Mouse (Mus musculus) midbrain, embryonic 10.5 days (tissue): ENCODE results near the gene Pcnx3. TPM values are rescaled to one million over a fixed set of nuclear protein-coding genes. Genes with fewer than 3 reads are reported as not detected.
A peak's percentile ranks its signal among the peaks of the same experiment; 100 is the strongest.

Experiments
- DNase-seq: peaks from one replicate; pipeline ENCODE4 v3.0.0-alpha.2; 2017; ENCODE audit warnings: low spot score
- H3K27ac ChIP-seq: fragments of 300-500 bp; sonication (generic); replicated peaks from 2 replicates; pipeline ENCODE4 v1.5.1; 2016; ENCODE audit warnings: mild to moderate bottlenecking
- H3K27me3 ChIP-seq: fragments of 300-500 bp; sonication (generic); 2 replicates; pipeline ENCODE4 v1.6.1; 2016; ENCODE audit warnings: low read depth, mild to moderate bottlenecking; ENCODE audit not compliant: poor library complexity, severe bottlenecking
- H3K36me3 ChIP-seq: fragments of 300-500 bp; sonication (generic); 2 replicates; pipeline ENCODE4 v1.6.1; 2016; ENCODE audit warnings: mild to moderate bottlenecking, moderate library complexity
- H3K4me1 ChIP-seq: fragments of 300-500 bp; sonication (generic); 2 replicates; pipeline ENCODE4 v1.6.1; 2016
- H3K4me3 ChIP-seq: fragments of 300-500 bp; sonication (generic); 2 replicates; pipeline ENCODE4 v1.5.1; 2016; ENCODE audit warnings: mild to moderate bottlenecking, moderate library complexity
- H3K9me3 ChIP-seq: fragments of 300-500 bp; sonication (generic); replicated peaks from 2 replicates; pipeline ENCODE4 v1.6.1; 2016; ENCODE audit warnings: mild to moderate bottlenecking
- WGBS: fragments of 180-500 bp; shearing (Covaris S2); methylation state at CpG from one replicate; pipeline ENCODE4 v1.1.7; 2016; 5-methylcytosine and 5-hydroxymethylcytosine counted together
- polyA plus RNA-seq: library from polyadenylated mRNA; unstranded; fragments of >200 nt; fragmentation: Nextera tagmentation; extraction: Ambion mirVana; gene quantifications from 2 replicates; pipeline ENCODE4 v1.2.1, GENCODE M21; 2016

Gene Pcnx3
- polyA plus RNA-seq, 1 experiment from 2014 or later, result 22.8 TPM

DNA sequence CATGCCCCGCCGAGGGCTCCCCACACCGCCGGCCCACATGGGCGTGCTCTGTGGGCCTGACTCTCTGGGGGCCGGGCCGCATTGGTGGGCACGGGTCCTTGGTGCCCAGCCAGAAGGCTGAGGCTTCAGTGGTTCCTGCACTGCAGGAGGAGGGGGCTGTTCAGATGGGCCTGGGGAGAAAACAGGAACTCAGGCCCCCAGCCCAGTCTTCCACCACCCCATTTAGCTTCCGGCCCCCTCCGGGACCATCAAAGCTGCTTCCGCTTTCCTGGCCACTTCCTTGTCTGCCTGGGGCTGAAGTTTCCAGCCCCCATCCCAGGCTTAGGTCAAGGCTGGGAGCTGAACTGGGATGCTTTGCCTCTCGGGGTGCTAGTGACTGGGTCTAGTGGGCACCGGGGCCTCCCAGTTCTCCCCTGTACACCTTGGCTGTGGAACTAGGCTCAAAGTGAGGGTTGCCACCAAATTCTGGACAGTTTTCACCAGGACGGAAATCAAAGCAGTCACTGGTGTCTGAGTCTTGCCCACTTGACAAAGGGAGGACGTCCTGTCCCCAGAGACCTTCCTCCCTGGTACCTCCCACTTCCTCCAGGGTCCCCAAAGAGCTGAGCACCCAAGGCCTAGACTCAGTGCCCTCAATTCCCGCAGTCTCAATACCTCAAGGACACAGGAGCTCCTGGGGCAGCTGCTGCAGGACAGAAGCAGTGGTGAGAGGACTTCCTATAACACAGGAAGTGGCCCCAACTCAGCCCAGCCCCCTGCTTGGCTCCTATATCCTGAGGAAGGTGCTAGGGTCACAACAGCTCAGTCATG is 27.6 kb downstream of the Pcnx3 start:
- Histone ChIP-seq H3K4me3 (peak overlapping the region; percentile 23; the same call in 1 of the 2 replicates), H3K27ac (peak overlapping the region; percentile 57), H3K36me3 (peaks cover 37% of the 10 kb centered on the region), H3K9me3 (no peaks in the 10 kb centered on the region), H3K4me1 (peaks cover 31% of the 10 kb centered on the region), H3K27me3 (peaks cover 10% of the 10 kb centered on the region)
- no peak for DNase-seq
- whole genome bisulfite sequencing, result 87% methylated on average over 16 of the region's 16 CpGs

DNA sequence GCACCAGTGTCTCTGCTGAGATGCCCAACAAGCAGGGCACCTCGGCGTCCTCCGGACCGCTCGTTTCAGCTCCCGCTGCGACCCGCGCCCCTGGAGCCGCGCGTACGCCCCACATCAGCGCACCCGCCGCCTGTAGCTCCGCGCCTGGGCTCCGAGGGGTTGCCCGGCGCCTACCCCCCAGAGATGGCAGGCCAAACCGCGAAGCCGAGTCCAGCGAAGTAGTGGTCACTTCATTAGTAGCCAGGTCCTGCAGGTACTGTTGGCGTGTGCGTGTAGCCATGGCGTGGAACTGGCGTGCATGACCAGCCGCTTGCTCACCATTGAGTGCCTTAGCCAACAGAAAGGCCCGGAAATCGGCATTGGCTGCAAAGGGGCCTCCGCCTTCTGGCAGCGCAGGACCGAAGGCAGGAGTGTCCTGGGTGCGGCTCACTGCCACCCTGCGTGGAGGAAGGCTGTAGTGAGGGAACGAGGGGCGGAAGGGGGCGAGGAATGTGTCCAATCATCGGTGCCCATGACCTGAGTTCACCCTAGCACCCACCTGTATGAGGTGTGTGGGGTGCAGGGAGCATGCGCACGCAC is 33.9 kb downstream of the Pcnx3 start:
- H3K27ac ChIP-seq, result peak overlapping the region; percentile 14; the same call in 1 of the 2 replicates
- 5% methylated on average over 43 of the region's 43 CpGs for WGBS

DNA sequence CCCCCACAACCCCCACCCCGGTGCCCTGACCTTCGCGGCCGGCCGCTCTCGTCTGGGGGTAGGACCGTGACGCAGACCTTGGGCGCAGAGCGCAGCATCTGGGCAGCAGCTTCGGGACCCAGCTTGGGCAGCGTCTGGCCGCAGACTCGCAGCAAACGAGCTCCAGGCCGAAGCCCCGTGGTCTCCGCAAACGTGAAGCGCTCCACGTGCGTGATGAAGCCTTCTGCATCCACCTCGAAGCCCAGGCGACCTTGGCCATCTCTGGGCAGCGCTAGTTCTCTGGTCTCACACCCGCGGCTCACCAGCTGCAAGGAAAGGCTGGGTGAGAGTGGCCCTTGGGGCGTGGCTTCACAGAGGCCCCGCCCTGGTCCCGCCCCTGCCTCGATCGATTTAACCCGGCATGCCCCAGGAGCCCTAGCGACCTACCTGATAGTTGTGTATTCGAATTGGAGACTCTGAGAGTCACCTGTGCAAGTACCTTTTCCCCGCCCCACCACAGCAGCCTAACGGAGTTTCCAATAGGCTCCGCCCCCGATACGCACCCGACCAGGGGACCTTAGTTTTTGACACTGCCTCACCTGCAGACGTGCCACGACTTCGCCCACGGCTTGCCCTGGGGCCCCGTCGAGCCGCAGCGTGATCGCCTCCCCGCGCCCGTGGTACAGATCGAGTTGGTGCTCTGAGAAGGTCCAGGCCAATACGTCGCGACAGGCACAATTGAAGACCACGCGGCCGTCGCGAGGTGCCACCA is 34.6 kb downstream of the Pcnx3 start:
- Histone ChIP-seq H3K36me3 (peaks cover 46% of the 10 kb centered on the region), H3K27me3 (peaks cover 59% of the 10 kb centered on the region), H3K9me3 (no peaks in the 10 kb centered on the region), H3K4me3 (peak overlapping the region; percentile 56), H3K4me1 (peaks cover 34% of the 10 kb centered on the region), H3K27ac (peak overlapping the region; percentile 14; the same call in 1 of the 2 replicates)
- DNase-seq, result peak; percentile 79
- 5% methylated on average over 62 of the region's 62 CpGs for WGBS

More for the DNA sequence above, 33.9 kb downstream of the Pcnx3 start:
- Histone ChIP-seq H3K36me3 (peaks cover 50% of the 10 kb centered on the region), H3K4me3 (peak overlapping the region; percentile 56), H3K9me3 (no peaks in the 10 kb centered on the region), H3K27me3 (peaks cover 59% of the 10 kb centered on the region), H3K4me1 (peaks cover 27% of the 10 kb centered on the region)
- DNase-seq, result peak; percentile 35

DNA sequence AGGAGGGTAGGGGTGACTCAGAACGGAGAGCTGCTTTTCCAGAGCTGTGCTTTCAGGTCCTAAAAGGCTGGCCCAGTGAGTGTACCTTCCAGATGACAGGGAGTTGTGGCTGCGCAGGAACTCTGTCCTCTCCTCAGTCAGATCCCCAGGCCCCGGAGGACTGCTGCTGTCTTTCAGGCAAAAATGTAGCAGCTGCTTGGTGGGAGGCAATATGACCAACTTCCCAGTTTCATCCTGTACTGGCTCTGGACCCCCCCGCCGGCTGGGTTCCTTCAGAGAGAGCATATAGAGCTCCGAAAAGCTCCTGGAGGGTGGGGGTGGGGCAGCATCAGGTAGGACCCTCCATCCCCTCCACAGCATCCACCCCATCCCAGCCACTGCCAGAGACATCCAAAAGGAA is 36.1 kb downstream of the Pcnx3 start:
- Histone ChIP-seq H3K36me3 (peaks cover 48% of the 10 kb centered on the region), H3K4me1 (peaks cover 48% of the 10 kb centered on the region), H3K9me3 (no peaks in the 10 kb centered on the region), H3K27me3 (peaks cover 59% of the 10 kb centered on the region), H3K4me3 (no peak overlapping the region), H3K27ac (no peak overlapping the region)
- no peak for DNase-seq
- WGBS, result 65% methylated on average over 6 of the region's 6 CpGs

DNA sequence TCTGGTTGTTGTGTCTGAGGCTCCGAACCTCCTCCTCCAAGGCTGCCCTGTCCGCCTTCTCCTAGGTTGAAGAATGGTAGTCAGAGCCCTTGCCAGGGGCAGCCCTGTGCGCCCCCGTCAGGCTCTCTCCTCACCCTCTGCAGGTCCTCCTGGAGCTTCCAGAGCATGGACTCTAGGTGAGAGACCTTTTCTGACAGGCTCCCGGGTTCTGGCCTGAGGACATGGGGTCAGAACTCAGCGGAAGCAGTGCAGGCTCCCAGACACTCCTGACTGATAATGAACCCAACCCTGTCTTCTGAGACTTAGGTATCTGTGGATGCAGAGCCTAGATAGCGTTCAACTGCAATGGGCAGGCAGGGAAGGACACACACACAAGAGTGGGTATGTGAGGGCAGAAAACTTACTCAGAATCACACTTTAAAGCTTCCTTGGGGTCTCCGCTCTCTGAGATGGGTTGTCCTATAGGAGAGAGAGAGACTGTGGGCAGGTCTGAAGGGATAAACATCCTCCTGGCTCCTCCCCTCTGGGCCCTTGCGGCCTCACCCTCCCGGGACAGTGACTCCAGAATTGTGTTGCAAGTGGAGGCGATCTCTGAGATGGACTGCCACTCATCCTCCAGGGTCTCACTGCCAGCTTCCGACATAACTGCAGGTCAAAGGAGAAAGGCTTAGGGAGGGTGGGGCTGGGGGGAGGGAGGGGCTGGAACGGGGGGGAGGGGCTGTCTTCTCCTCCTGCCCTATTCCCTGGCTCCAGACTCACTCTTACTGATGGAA is 37.0 kb downstream of the Pcnx3 start:
- no peaks in the 10 kb centered on the region for H3K9me3 ChIP-seq

DNA sequence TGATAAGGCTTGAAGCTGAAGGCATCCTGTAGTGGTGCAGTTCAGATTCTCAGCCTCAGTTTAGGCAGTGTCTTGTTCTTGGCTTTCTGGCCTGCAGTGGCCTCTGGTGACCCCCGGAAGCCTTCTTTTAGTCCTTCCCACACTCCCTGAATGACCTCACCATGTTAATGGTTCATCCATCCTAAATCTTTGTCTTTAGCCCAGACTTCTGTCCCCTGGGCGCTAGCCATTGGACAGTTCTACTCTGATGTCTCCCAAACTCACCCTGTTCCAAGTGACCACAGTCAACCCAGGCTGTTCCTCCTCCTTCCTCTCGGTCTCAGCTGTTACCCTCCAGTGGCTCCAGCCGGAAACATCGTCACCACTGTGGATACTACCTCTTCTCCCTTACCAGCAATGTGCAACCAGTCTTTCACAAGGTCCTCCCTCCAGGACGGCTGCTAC is 39.4 kb downstream of the Pcnx3 start:
- Histone ChIP-seq H3K36me3 (peaks cover 68% of the 10 kb centered on the region), H3K4me3 (peak overlapping the region; percentile 49), H3K4me1 (peaks cover 33% of the 10 kb centered on the region), H3K27me3 (peaks cover 31% of the 10 kb centered on the region), H3K9me3 (no peaks in the 10 kb centered on the region), H3K27ac (peak overlapping the region; percentile 84; the same call in 1 of the 2 replicates)
- WGBS, result 75% methylated on average over 6 of the region's 6 CpGs
- no peak for DNase-seq

More for the DNA sequence above, 37.0 kb downstream of the Pcnx3 start:
- DNase-seq, result no peak
- Histone ChIP-seq H3K36me3 (peaks cover 52% of the 10 kb centered on the region), H3K27ac (no peak overlapping the region), H3K4me3 (peak overlapping the region; percentile 26; the same call in 1 of the 2 replicates), H3K4me1 (peaks cover 48% of the 10 kb centered on the region), H3K27me3 (peaks cover 55% of the 10 kb centered on the region)
- 53% methylated on average over 13 of the region's 13 CpGs for WGBS

DNA sequence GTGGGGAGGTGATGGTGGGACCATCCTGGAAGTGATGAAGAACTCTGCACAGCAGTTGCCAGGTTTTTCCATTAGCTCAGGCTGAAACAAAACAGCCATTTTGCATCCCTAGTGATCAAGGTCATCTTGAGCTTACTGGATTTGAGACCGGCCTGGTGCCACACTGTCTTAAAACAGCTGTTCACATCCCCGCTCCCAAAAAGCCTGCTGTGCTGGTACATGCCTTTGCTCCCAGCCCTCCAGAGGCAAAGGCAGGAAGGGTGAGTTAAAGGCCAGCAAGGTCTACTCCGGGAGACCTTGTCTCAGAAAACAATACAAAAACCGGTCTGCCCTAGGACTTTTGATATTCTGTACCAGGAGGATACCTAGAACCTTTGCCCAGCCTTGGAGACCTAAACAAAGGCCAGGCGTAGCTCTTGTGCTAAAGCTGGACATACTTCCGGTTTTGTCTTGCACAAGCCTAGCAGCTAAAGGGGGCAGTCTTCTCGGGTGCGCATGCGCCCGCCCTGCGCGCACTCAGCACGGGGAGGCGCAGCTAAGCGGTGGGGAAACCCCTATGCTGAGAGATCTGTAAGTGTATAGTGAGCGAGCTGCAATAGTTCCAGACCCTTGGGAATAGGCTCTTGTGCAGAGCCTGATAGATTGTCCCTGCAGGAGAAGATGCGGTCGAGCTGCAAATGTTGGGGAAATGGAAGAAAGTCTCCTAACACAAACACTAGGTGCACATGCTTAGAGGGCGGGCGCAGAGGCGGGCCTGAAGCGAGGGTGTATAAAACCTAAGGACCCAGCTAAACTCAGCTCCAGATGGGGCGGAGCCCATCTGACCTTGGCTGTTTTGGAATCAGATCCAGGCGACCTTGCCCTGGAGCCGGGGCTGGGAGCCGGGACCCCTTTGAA is 40.1 kb downstream of the Pcnx3 start:
- Histone ChIP-seq H3K4me3 (peak overlapping the region; percentile 49), H3K27me3 (peaks cover 24% of the 10 kb centered on the region), H3K36me3 (peaks cover 74% of the 10 kb centered on the region), H3K9me3 (no peaks in the 10 kb centered on the region), H3K27ac (peak overlapping the region; percentile 84), H3K4me1 (peaks cover 26% of the 10 kb centered on the region)
- DNase-seq, result peak; percentile 79
- WGBS, result 15% methylated on average over 26 of the region's 26 CpGs

DNA sequence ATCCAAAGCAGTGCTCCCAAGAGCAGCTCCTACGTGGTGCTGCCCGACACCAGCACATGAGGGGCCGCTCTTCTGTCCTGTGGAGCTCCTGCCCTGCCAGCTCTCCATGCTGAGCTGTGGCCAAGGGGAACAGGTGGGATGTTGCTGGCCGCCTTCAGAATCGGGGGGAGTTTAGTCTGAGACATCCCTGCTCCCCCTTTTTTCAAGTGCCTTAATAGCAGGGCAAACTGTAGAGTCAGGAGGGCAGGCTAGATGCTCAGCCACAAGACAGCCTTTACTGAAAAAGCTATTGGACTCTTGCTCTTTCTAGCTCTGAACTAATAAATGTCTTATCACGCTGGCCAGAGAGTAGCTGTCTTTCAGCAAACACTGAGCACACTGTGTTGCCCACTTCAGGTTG is 40.9 kb downstream of the Pcnx3 start:
- 91% methylated on average over 6 of the region's 6 CpGs for WGBS
- H3K4me1 ChIP-seq, result peaks cover 25% of the 10 kb centered on the region
- no peaks in the 10 kb centered on the region for H3K9me3 ChIP-seq
- no peak for DNase-seq
- H3K27ac ChIP-seq, result peak overlapping the region; percentile 84
- H3K27me3 ChIP-seq, result peaks cover 16% of the 10 kb centered on the region
- 0 out of 2 replicates have a peak overlapping the region, but pooled peaks have one; percentile 49 for H3K4me3 ChIP-seq
- peaks cover 76% of the 10 kb centered on the region for H3K36me3 ChIP-seq

DNA sequence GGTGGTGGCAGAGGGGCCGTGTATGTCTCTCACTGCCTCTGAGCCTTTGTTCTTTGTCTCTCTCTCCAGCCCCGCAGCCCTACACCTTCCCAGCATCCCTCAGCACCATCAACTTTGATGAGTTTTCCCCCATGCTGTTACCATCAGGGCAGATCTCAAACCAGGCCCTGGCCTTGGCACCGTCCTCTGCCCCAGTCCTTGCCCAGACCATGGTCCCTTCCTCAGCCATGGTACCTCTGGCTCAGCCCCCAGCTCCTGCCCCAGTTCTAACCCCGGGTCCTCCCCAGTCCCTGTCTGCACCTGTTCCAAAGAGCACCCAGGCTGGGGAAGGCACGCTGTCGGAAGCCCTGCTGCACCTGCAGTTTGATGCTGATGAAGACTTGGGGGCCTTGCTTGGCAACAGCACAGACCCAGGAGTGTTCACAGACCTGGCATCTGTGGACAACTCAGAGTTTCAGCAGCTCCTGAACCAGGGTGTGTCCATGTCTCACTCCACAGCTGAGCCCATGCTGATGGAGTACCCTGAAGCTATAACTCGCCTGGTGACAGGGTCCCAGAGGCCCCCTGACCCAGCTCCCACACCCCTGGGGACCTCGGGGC is 41.9 kb downstream of the Pcnx3 start:
- H3K9me3 ChIP-seq, result no peaks in the 10 kb centered on the region
- peaks cover 22% of the 10 kb centered on the region for H3K4me1 ChIP-seq
- peaks cover 6% of the 10 kb centered on the region for H3K27me3 ChIP-seq
- no peak for DNase-seq
- H3K4me3 ChIP-seq, result no peak overlapping the region
- peaks cover 76% of the 10 kb centered on the region for H3K36me3 ChIP-seq
- 94% methylated on average over 8 of the region's 8 CpGs for WGBS
- no peak overlapping the region for H3K27ac ChIP-seq

DNA sequence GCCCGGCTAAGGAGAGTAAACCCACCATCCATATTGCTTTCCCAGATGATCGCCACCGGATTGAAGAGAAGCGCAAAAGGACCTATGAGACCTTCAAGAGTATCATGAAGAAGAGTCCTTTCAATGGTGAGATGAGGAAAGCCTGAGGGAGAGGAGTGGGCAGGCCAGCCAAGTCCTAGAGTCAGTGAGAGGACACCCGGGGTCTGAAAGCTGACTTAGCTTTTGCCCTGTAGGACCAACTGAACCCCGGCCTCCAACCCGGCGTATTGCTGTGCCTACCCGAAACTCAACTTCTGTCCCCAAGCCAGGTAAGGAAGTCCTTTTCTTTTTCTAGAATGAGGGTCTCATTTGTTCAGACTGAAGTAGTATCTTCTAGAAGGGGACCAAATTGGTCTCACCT is 43.4 kb downstream of the Pcnx3 start:
- H3K9me3 ChIP-seq, result no peaks in the 10 kb centered on the region
- no peak overlapping the region for H3K4me3 ChIP-seq
- H3K36me3 ChIP-seq, result peaks cover 78% of the 10 kb centered on the region
- H3K27ac ChIP-seq, result no peak overlapping the region
- 96% methylated on average over 9 of the region's 9 CpGs for WGBS
- peaks cover 21% of the 10 kb centered on the region for H3K4me1 ChIP-seq
- H3K27me3 ChIP-seq, result no peaks in the 10 kb centered on the region
- DNase-seq, result no peak

DNA sequence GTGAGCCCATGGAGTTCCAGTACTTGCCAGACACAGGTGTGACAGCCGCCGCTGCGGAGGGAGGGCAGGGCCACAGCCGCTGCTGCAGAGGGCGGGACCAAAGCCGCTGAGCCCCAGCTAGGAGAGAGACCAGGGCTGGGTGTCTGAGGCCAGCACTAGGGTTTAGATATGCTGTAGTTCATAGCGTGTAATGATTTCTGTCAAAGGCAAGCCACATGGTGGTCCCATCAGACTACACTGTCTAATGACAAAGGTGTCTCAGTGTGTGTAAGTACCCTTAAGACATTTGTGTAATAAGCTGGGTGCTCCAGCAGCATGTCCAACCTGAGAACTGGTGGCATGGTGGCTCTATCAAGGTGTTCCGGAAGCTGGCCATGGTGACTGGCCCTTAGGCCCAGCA is 47.1 kb downstream of the Pcnx3 start:
- no peaks in the 10 kb centered on the region for H3K27me3 ChIP-seq
- H3K36me3 ChIP-seq, result peaks cover 76% of the 10 kb centered on the region
- peaks cover 21% of the 10 kb centered on the region for H3K4me1 ChIP-seq
- no peak overlapping the region for H3K4me3 ChIP-seq
- no peak for DNase-seq
- no peak overlapping the region for H3K27ac ChIP-seq
- H3K9me3 ChIP-seq, result no peaks in the 10 kb centered on the region
- 91% methylated on average over 8 of the region's 8 CpGs for WGBS
